Mouse (Mus musculus) heart, adult 2 months (tissue): ENCODE data around the gene G2e3. TPM values are rescaled to one million over a fixed set of nuclear protein-coding genes. Genes with fewer than 3 reads are reported as not detected.
A peak's percentile ranks its signal among the peaks of the same experiment; 100 is the strongest.

ENCODE experiments used
- DNase-seq, 2 experiments: peaks; one replicate each; pipeline ENCODE4 v3.0.0; 2021
- H3K27ac ChIP-seq: fragments of 200-600 bp; 2 replicates; pipeline ENCODE4 v1.8.1; 2022
- H3K27me3 ChIP-seq: fragments of 200-500 bp; 2 replicates; pipeline ENCODE4 v1.6.1; 2012; ENCODE audit warnings: mild to moderate bottlenecking, low read length, inconsistent platforms, mixed read lengths; ENCODE audit not compliant: control insufficient read depth, insufficient read depth
- H3K36me3 ChIP-seq: fragments of 200-500 bp; 2 replicates; pipeline ENCODE4 v1.6.1; 2012; ENCODE audit warnings: low read length, inconsistent platforms; ENCODE audit not compliant: control insufficient read depth, insufficient read depth
- H3K4me1 ChIP-seq: fragments of 200-500 bp; 2 replicates; pipeline ENCODE4 v1.6.1; 2011; ENCODE audit warnings: low read length; ENCODE audit not compliant: control insufficient read depth, insufficient read depth
- H3K4me3 ChIP-seq: fragments of 200-600 bp; 2 replicates; pipeline ENCODE4 v1.8.1; 2022
- H3K79me2 ChIP-seq: fragments of 200-500 bp; replicated peaks from 2 replicates; pipeline ENCODE4 v1.6.1; 2012; ENCODE audit warnings: mild to moderate bottlenecking, inconsistent platforms, low read length, moderate library complexity, mixed read lengths; ENCODE audit not compliant: control insufficient read depth, insufficient read depth
- H3K9ac ChIP-seq: fragments of 200-500 bp; 2 replicates; pipeline ENCODE4 v1.6.1; 2012; ENCODE audit warnings: low read depth, mild to moderate bottlenecking, control low read depth, inconsistent platforms, low read length, mixed read lengths
- CTCF ChIP-seq: fragments of 200-600 bp; IDR thresholded peaks from 2 replicates; pipeline ENCODE4 v1.8.1; 2022; ENCODE audit warnings: antibody characterized with exemption, mild to moderate bottlenecking, moderate library complexity
- EP300 ChIP-seq: fragments of 200-500 bp; IDR thresholded peaks from 2 replicates; pipeline ENCODE4 v1.6.1; 2011; ENCODE audit warnings: low read depth, low read length, control low read depth; ENCODE audit not compliant: insufficient read depth
- POLR2A ChIP-seq: fragments of 200-500 bp; IDR thresholded peaks from 2 replicates; pipeline ENCODE4 v1.6.1; 2011; ENCODE audit warnings: mild to moderate bottlenecking, low read depth, low read length, control low read depth; ENCODE audit not compliant: insufficient read depth
- WGBS: fragments of 180-500 bp; shearing (Covaris S2); methylation state at CpG from one replicate; pipeline ENCODE4 v1.1.7; 2018; 5-methylcytosine and 5-hydroxymethylcytosine counted together
- intact Hi-C: fragments of 180-260 bp; cut with DNase I; formaldehyde crosslinking; loops from one replicate; pipeline ENCODE4 v1.15.1; 2025
- polyA plus RNA-seq: library from polyadenylated mRNA; depleted of rRNA; stranded (reverse); fragments of >200 nt; gene quantifications from 2 replicates; pipeline ENCODE4 v1.2.3, GENCODE M21; 2012
- total RNA-seq, 2 experiments: library from RNA; stranded (reverse); gene quantifications; 2 replicates each; pipeline ENCODE4 v1.2.3; 2021

The G2e3 gene
- total and polyA plus RNA-seq, 3 experiments, result 0.72 to 2.5 (median 2.1) TPM

GRCm38 (mm10) chr12:51355296-51355695 lies 7.4 kb downstream of the G2e3 start:
- WGBS, result 31% methylated on average over 8 of the region's 8 CpGs
- no peak overlapping the region for H3K9ac ChIP-seq
- H3K4me1 ChIP-seq, result no peaks in the 10 kb centered on the region
- TF ChIP-seq EP300 (no peak), POLR2A (no peak), CTCF (no peak)
- intact Hi-C loops, result no loop called here
- H3K4me3 ChIP-seq, result no peak overlapping the region
- no peaks in the 10 kb centered on the region for H3K79me2 ChIP-seq
- H3K36me3 ChIP-seq, result peaks cover 5% of the 10 kb centered on the region
- no peaks in the 10 kb centered on the region for H3K27me3 ChIP-seq
- H3K27ac ChIP-seq, result no peak overlapping the region
- peak in 1 of 2 experiments; percentile 6 for DNase-seq

- Histone ChIP-seq H3K4me1 (no peaks in the 10 kb centered on the region), H3K9ac (no peak overlapping the region), H3K36me3 (peaks cover 2% of the 10 kb centered on the region; the same call in 1 of the 2 replicates), H3K27ac (no peak overlapping the region), H3K27me3 (no peaks in the 10 kb centered on the region), H3K79me2 (no peaks in the 10 kb centered on the region), H3K4me3 (no peak overlapping the region)
- TF ChIP-seq POLR2A, result no peak
- TF ChIP-seq CTCF, result no peak
- no peak for TF ChIP-seq EP300
- intact Hi-C loops, result no loop called here
- no peak for DNase-seq
These were observed 13.4 kb downstream of the G2e3 start for GRCm38 (mm10) chr12:51361294-51361693.

GRCm38 (mm10) chr12:51362898-51363297 lies 15.0 kb downstream of the G2e3 start:
- intact Hi-C loops, result no loop called here
- no peak overlapping the region for H3K27ac ChIP-seq
- no peak for DNase-seq
- no peak overlapping the region for H3K9ac ChIP-seq
- H3K79me2 ChIP-seq, result no peaks in the 10 kb centered on the region
- TF ChIP-seq CTCF (no peak), POLR2A (no peak), EP300 (no peak)
- no peaks in the 10 kb centered on the region for H3K4me1 ChIP-seq
- 100% methylated on average over 1 of the region's 1 CpGs for WGBS
- H3K36me3 ChIP-seq, result peaks cover 2% of the 10 kb centered on the region; the same call in 1 of the 2 replicates
- H3K27me3 ChIP-seq, result no peaks in the 10 kb centered on the region
- no peak overlapping the region for H3K4me3 ChIP-seq

GRCm38 (mm10) chr12:51368504-51368903 lies 20.6 kb downstream of the G2e3 start:
- no peak overlapping the region for H3K27ac ChIP-seq
- H3K36me3 ChIP-seq, result peaks cover 1% of the 10 kb centered on the region; the same call in 1 of the 2 replicates
- H3K4me1 ChIP-seq, result no peaks in the 10 kb centered on the region
- intact Hi-C loops, result no loop called here
- H3K4me3 ChIP-seq, result no peak overlapping the region
- no peak for DNase-seq
- 98% methylated on average over 3 of the region's 3 CpGs for WGBS
- H3K9ac ChIP-seq, result no peak overlapping the region
- no peaks in the 10 kb centered on the region for H3K79me2 ChIP-seq
- TF ChIP-seq POLR2A (no peak), EP300 (no peak), CTCF (no peak)
- H3K27me3 ChIP-seq, result no peaks in the 10 kb centered on the region

GRCm38 (mm10) chr12:51377003-51377887 lies 29.4 kb downstream of the G2e3 start, which contains the start of gene Scfd1:
Gene Scfd1, plus strand, starts transcription at chr12:51377510.
- intact Hi-C loops, result loop anchor here (1.0 kb wide), 1 partner anchor 29 kb away; the partner anchor contains the start of gene G2e3
- 0 out of 2 replicates have a peak, but pooled peaks cover 1% of the 10 kb centered on the region for H3K79me2 ChIP-seq

GRCm38 (mm10) chr12:51377888-51378190 lies 30.0 kb downstream of the G2e3 start:
- no peaks in the 10 kb centered on the region for H3K27me3 ChIP-seq
- peaks cover 3% of the 10 kb centered on the region for H3K36me3 ChIP-seq
- 9% methylated on average over 6 of the region's 6 CpGs for WGBS
- 0 out of 2 replicates have a peak, but pooled peaks cover 1% of the 10 kb centered on the region for H3K79me2 ChIP-seq
- peak overlapping the region; percentile 89 for H3K27ac ChIP-seq
- DNase-seq, result no peak
- H3K4me3 ChIP-seq, result peak overlapping the region; percentile 99
- peak overlapping the region; percentile 89 for H3K9ac ChIP-seq
- no peaks in the 10 kb centered on the region for H3K4me1 ChIP-seq
- TF ChIP-seq EP300 (no peak), CTCF (no peak), POLR2A (no peak)
- intact Hi-C loops, result loop anchor here (1.0 kb wide), 1 partner anchor 30 kb away; the partner anchor contains the start of gene G2e3

More at GRCm38 (mm10) chr12:51377003-51377887, 29.4 kb downstream of the G2e3 start, which contains the start of gene Scfd1:
- DNase-seq, result peak; percentile 91 to 94
- Histone ChIP-seq H3K9ac (peak within 1 kb of the TSS; percentile 89), H3K4me1 (no peaks in the 10 kb centered on the region), H3K36me3 (peaks cover 3% of the 10 kb centered on the region), H3K27me3 (no peaks in the 10 kb centered on the region), H3K4me3 (peak within 1 kb of the TSS; percentile 99), H3K27ac (peak within 1 kb of the TSS; percentile 89)
- under 1% methylated on average over 34 of the region's 34 CpGs for WGBS
- TF ChIP-seq POLR2A (peak; percentile 86), CTCF (no peak), EP300 (peak; percentile 42; the same call in 1 of the 2 replicates)
